Mouse (Mus musculus) forebrain, embryonic 16.5 days (tissue): ENCODE data around the gene Usb1. TPM values are rescaled to one million over a fixed set of nuclear protein-coding genes. Genes with fewer than 3 reads are reported as not detected.

Experiments
- ATAC-seq: fragments of 200-750 bp; cut with Nextera tagmentation; 2 replicates; pipeline ENCODE4 v1.8.0; 2017; ENCODE audit warnings: mild to moderate bottlenecking, moderate library complexity
- H3K27ac ChIP-seq: fragments of 300-500 bp; sonication (generic); 2 replicates; pipeline ENCODE4 v1.5.1; 2014; ENCODE audit warnings: low read length, control low read depth
- H3K27me3 ChIP-seq: fragments of 300-500 bp; sonication (generic); replicated peaks from 2 replicates; pipeline ENCODE4 v1.6.1; 2014; ENCODE audit warnings: low read length; ENCODE audit not compliant: control insufficient read depth, insufficient read depth
- H3K36me3 ChIP-seq: fragments of 300-500 bp; sonication (generic); 2 replicates; pipeline ENCODE4 v1.6.1; 2014; ENCODE audit not compliant: control insufficient read depth, insufficient read depth
- H3K4me1 ChIP-seq: fragments of 300-500 bp; sonication (generic); replicated peaks from 2 replicates; pipeline ENCODE4 v1.6.1; 2014; ENCODE audit warnings: low read length; ENCODE audit not compliant: control insufficient read depth, insufficient read depth
- H3K4me2 ChIP-seq: fragments of 300-500 bp; sonication (generic); 2 replicates; pipeline ENCODE4 v1.6.1; 2014; ENCODE audit warnings: mild to moderate bottlenecking, low read length, control low read depth
- H3K4me3 ChIP-seq: fragments of 300-500 bp; sonication (generic); replicated peaks from 2 replicates; pipeline ENCODE4 v1.5.1; 2014; ENCODE audit warnings: mild to moderate bottlenecking, low read length, control low read depth
- H3K9ac ChIP-seq: fragments of 300-500 bp; sonication (generic); replicated peaks from 2 replicates; pipeline ENCODE4 v1.6.1; 2014; ENCODE audit warnings: low read depth, low read length, control low read depth
- H3K9me3 ChIP-seq: fragments of 300-500 bp; sonication (generic); 2 replicates; pipeline ENCODE4 v1.6.1; 2016; ENCODE audit warnings: low read length; ENCODE audit not compliant: control insufficient read depth
- WGBS: fragments of 180-500 bp; shearing (Covaris S2); extraction: QIAGEN DNeasy Blood & Tissue Kit; methylation state at CpG from one replicate; pipeline ENCODE4 v1.1.7; 2014; 5-methylcytosine and 5-hydroxymethylcytosine counted together
- polyA plus RNA-seq: library from polyadenylated mRNA; unstranded; fragments of >200 nt; fragmentation: Nextera tagmentation; extraction: Ambion mirVana; gene quantifications from 2 replicates; pipeline ENCODE4 v1.2.1, GENCODE M21; 2015

Gene Usb1
- polyA plus RNA-seq = 46.6 and 49.7 TPM in 2 replicates

- peak within 1 kb of the TSS; percentile 94 for H3K27ac ChIP-seq
- H3K4me2 ChIP-seq = peak within 1 kb of the TSS; percentile 66
- H3K36me3 ChIP-seq = peaks cover 24% of the 10 kb centered on the region
- H3K4me3 ChIP-seq = peak within 1 kb of the TSS; percentile 96
- ATAC-seq = peak; percentile 94
- H3K9ac ChIP-seq = peak within 1 kb of the TSS; percentile 98
- whole genome bisulfite sequencing = under 1% methylated on average over 78 of the region's 80 CpGs
- H3K4me1 ChIP-seq = peaks cover 27% of the 10 kb centered on the region
- H3K27me3 ChIP-seq = no peaks in the 10 kb centered on the region
- no peaks in the 10 kb centered on the region for H3K9me3 ChIP-seq
These were observed at the start of gene Usb1, which contains the start of gene Zfp319 for GRCm38 (mm10) chr8:95331720-95332436. TSS of gene Usb1 (plus strand) at chr8:95332284. TSS of gene Zfp319 (minus strand) at chr8:95331950.

GRCm38 (mm10) chr8:95289066-95289650 is 42.9 kb upstream of the Usb1 start:
- no peak overlapping the region for H3K4me3 ChIP-seq
- H3K4me1 ChIP-seq = peaks cover 4% of the 10 kb centered on the region
- 73% methylated on average over 6 of the region's 6 CpGs for WGBS
- no peaks in the 10 kb centered on the region for H3K36me3 ChIP-seq
- no peak overlapping the region for H3K4me2 ChIP-seq
- H3K9me3 ChIP-seq = no peaks in the 10 kb centered on the region
- no peaks in the 10 kb centered on the region for H3K27me3 ChIP-seq
- H3K9ac ChIP-seq = no peak overlapping the region
- ATAC-seq = no peak
- no peak overlapping the region for H3K27ac ChIP-seq

GRCm38 (mm10) chr8:95293172-95293571 is 38.9 kb upstream of the Usb1 start:
- Histone ChIP-seq H3K36me3 (no peaks in the 10 kb centered on the region), H3K4me3 (no peak overlapping the region), H3K9ac (no peak overlapping the region), H3K4me2 (no peak overlapping the region), H3K4me1 (peaks cover 4% of the 10 kb centered on the region), H3K9me3 (no peaks in the 10 kb centered on the region), H3K27me3 (no peaks in the 10 kb centered on the region), H3K27ac (no peak overlapping the region)
- ATAC-seq = no peak
- WGBS = 78% methylated on average over 11 of the region's 11 CpGs

- Histone ChIP-seq H3K9me3 (no peaks in the 10 kb centered on the region), H3K4me1 (peaks cover 4% of the 10 kb centered on the region), H3K27me3 (no peaks in the 10 kb centered on the region), H3K9ac (no peak overlapping the region; the same call in 1 of the 2 replicates), H3K27ac (peak overlapping the region; percentile 26; the same call in 1 of the 2 replicates), H3K4me2 (no peak overlapping the region), H3K4me3 (no peak overlapping the region), H3K36me3 (no peaks in the 10 kb centered on the region)
- peak; percentile 55; the same call in 1 of the 2 replicates for ATAC-seq
- WGBS = 45% methylated on average over 7 of the region's 7 CpGs
These were observed 38.2 kb upstream of the Usb1 start for GRCm38 (mm10) chr8:95293891-95294290.

GRCm38 (mm10) chr8:95302410-95302809 is 29.7 kb upstream of the Usb1 start:
- WGBS = 22% methylated on average over 5 of the region's 5 CpGs
- no peak for ATAC-seq
- Histone ChIP-seq H3K27ac (no peak overlapping the region), H3K9ac (no peak overlapping the region), H3K4me1 (no peaks in the 10 kb centered on the region), H3K36me3 (no peaks in the 10 kb centered on the region), H3K4me3 (no peak overlapping the region), H3K27me3 (no peaks in the 10 kb centered on the region), H3K9me3 (no peaks in the 10 kb centered on the region), H3K4me2 (no peak overlapping the region)

GRCm38 (mm10) chr8:95305526-95305925 is 26.6 kb upstream of the Usb1 start:
- 68% methylated on average over 4 of the region's 4 CpGs for WGBS
- Histone ChIP-seq H3K9ac (no peak overlapping the region), H3K4me3 (no peak overlapping the region), H3K4me2 (no peak overlapping the region), H3K36me3 (no peaks in the 10 kb centered on the region), H3K27me3 (no peaks in the 10 kb centered on the region), H3K9me3 (no peaks in the 10 kb centered on the region), H3K4me1 (peaks cover 4% of the 10 kb centered on the region), H3K27ac (no peak overlapping the region)
- ATAC-seq = no peak

- Histone ChIP-seq H3K4me1 (peaks cover 9% of the 10 kb centered on the region), H3K4me2 (no peak within 1 kb of the TSS), H3K36me3 (no peaks in the 10 kb centered on the region), H3K4me3 (no peak within 1 kb of the TSS), H3K27ac (no peak within 1 kb of the TSS), H3K27me3 (no peaks in the 10 kb centered on the region), H3K9ac (no peak within 1 kb of the TSS), H3K9me3 (no peaks in the 10 kb centered on the region)
- no peak for ATAC-seq
- WGBS = 55% methylated on average over 6 of the region's 6 CpGs
These were observed 25.7 kb upstream of the Usb1 start, which contains the start of gene Cngb1 for GRCm38 (mm10) chr8:95306431-95306830. TSS of gene Cngb1 (minus strand) at chr8:95306585.

GRCm38 (mm10) chr8:95310342-95310970 is 21.6 kb upstream of the Usb1 start, which contains the start of gene Tepp:
TSS of gene Tepp (plus strand) at chr8:95310566.
- Histone ChIP-seq H3K9ac (no peak within 1 kb of the TSS), H3K4me2 (peak within 1 kb of the TSS; percentile 16), H3K4me3 (no peak within 1 kb of the TSS), H3K27me3 (no peaks in the 10 kb centered on the region), H3K9me3 (no peaks in the 10 kb centered on the region), H3K27ac (no peak within 1 kb of the TSS), H3K4me1 (peaks cover 9% of the 10 kb centered on the region), H3K36me3 (no peaks in the 10 kb centered on the region)
- ATAC-seq = peak; percentile 64
- WGBS = 13% methylated on average over 6 of the region's 6 CpGs

GRCm38 (mm10) chr8:95312836-95313235 is 19.2 kb upstream of the Usb1 start:
- Histone ChIP-seq H3K4me2 (no peak overlapping the region), H3K9me3 (no peaks in the 10 kb centered on the region), H3K9ac (no peak overlapping the region), H3K4me3 (no peak overlapping the region), H3K36me3 (no peaks in the 10 kb centered on the region), H3K27ac (no peak overlapping the region), H3K4me1 (peaks cover 9% of the 10 kb centered on the region), H3K27me3 (no peaks in the 10 kb centered on the region)
- ATAC-seq = no peak
- 63% methylated on average over 18 of the region's 18 CpGs for WGBS
